Mouse (Mus musculus) ovary, postnatal 36 days (tissue): ENCODE results near the gene H2-Q1.
"Not testable (repeated sequence)": the region's sequence is repeated elsewhere in the genome, so short reads cannot be mapped to it uniquely, and the experiment has no call there.

ENCODE experiments used
- DNase-seq: peaks from one replicate; pipeline ENCODE4 v3.0.0; 2022; ENCODE audit warnings: low spot score, mixed read lengths

H2-Q1 gene

GRCm38 (mm10) chr17:35342711-35343476 lies 22.7 kb downstream of the H2-Q1 start:
- DNase-seq, result no peak

GRCm38 (mm10) chr17:35347659-35348058 lies 27.5 kb downstream of the H2-Q1 start:
- DNase-seq, result not testable (repeated sequence)

DNA sequence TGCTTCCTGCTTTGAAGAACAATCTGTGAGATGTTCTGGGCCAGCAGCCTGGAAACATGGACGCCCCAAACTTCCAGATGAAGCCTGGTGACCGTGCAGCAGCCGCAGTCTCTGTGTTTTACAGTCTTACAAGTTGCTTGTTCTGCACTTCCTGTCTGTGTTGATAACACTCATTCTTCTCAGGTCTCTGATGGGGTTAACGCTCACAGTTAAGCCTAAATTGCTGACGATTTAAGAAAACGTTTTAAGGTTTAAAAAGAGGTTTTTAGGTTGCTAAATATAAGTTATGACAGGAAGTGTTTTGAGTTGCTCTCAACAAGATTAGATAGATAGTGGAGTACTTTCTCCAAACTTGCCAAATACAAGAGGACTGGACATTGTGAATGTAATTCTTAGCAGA lies 33.1 kb downstream of the H2-Q1 start:
- DNase-seq, result not testable (repeated sequence)

DNA sequence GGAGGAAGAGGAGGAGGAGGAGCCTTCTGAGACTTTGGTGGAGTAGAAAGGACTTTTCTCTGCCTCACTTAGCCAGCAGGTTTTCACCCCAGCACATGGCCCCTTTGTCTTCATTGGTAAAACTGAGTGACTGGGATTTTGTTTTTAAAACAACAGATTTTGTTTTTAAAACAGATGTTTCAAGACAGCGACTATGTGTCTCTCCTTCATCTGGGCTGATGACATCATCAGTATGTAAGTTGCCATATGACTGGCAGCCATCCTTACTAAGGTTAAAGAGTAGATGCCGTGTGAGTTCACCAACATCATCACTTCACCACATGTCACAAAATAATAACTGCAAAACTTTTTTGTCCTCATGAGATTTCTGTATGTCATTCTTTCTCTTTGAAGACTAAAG lies 33.9 kb downstream of the H2-Q1 start:
- no peak for DNase-seq

- DNase-seq, result no peak
These were observed 36.9 kb downstream of the H2-Q1 start for GRCm38 (mm10) chr17:35357086-35357485.

- no peak for DNase-seq
These were observed 38.7 kb downstream of the H2-Q1 start for GRCm38 (mm10) chr17:35358763-35359469.

DNA sequence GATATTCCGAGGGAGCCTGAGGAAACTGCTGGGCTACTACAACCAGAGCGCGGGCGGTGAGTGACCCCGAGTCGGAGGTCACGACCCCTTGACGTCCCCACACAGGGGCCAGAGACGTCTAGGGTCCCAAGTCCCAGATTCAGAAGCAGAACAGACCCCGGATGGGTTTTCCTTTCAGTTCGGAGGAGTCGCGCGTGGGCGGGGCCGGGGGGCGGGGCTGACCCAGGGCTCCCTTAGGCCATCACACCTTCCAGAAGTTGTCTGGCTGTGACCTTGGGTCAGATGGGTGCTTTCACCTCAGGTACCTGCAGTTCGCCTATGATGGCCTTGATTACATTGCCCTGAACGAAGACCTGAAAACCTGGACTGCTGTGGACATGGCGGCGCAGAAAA lies 39.3 kb downstream of the H2-Q1 start:
- no peak for DNase-seq
